Mouse (Mus musculus): Measurements from ENCODE around the gene Foxp1. TPM values are rescaled to one million over a fixed set of nuclear protein-coding genes. Genes with fewer than 3 reads are reported as not detected.

Foxp1 gene
- polyA plus RNA-seq, 1 experiment, result 17.7 TPM

GRCm38 (mm10) chr6:99350156-99350555 is 172.4 kb downstream of the Foxp1 start:
- H3ac ChIP-seq (ENCODE audit: control insufficient read depth, insufficient read length), result no peak overlapping the region
- no peak overlapping the region for H3K4me2 ChIP-seq (ENCODE audit: low read depth)
- TF ChIP-seq POLR2A (IDR thresholded peaks at IDR 0.05; ENCODE audit: insufficient read length, low read depth) (no peak), MYOD1 (IDR thresholded peaks at IDR 0.05; ENCODE audit: control insufficient read depth in 1 of 3, insufficient read length in 2 of 3, low read depth in 2 of 3) (no peak), E2F4 (IDR thresholded peaks at IDR 0.05; ENCODE audit: insufficient read depth) (no peak), MAX (IDR thresholded peaks at IDR 0.05; ENCODE audit: low read depth) (no peak), TCF12 (IDR thresholded peaks at IDR 0.05; ENCODE audit: insufficient read depth, poor library complexity, severe bottlenecking) (no peak), POLR2AphosphoS2 (IDR thresholded peaks at IDR 0.05; ENCODE audit: insufficient read length, low read depth) (no peak)
- H3K4me3 ChIP-seq, result no peak overlapping the region
- no peaks in the 10 kb centered on the region for H3K27me3 ChIP-seq (ENCODE audit: control insufficient read depth, insufficient read depth, insufficient read length)
- H3K36me3 ChIP-seq (ENCODE audit: control insufficient read depth, insufficient read depth), result no peaks in the 10 kb centered on the region
- no peaks in the 10 kb centered on the region for H3K79me2 ChIP-seq (ENCODE audit: control insufficient read depth, insufficient read depth)

- Histone ChIP-seq H3K4me2 (ENCODE audit: low read depth) (no peak overlapping the region), H3K79me2 (ENCODE audit: control insufficient read depth, insufficient read depth) (no peaks in the 10 kb centered on the region), H3K36me3 (ENCODE audit: control insufficient read depth, insufficient read depth) (no peaks in the 10 kb centered on the region), H3ac (ENCODE audit: control insufficient read depth, insufficient read length) (no peak overlapping the region), H3K4me3 (no peak overlapping the region), H3K27me3 (ENCODE audit: control insufficient read depth, insufficient read depth, insufficient read length) (no peaks in the 10 kb centered on the region)
- no peak for TF ChIP-seq CEBPB (IDR thresholded peaks at IDR 0.05; ENCODE audit: insufficient read depth, poor library complexity, severe bottlenecking)
- no peak for TF ChIP-seq USF1 (IDR thresholded peaks at IDR 0.05; ENCODE audit: low read depth)
- TF ChIP-seq POLR2A (IDR thresholded peaks at IDR 0.05; ENCODE audit: insufficient read length, low read depth), result no peak
- no peak for TF ChIP-seq MYOD1 (IDR thresholded peaks at IDR 0.05; ENCODE audit: control insufficient read depth in 1 of 3, insufficient read length in 2 of 3, low read depth in 2 of 3)
- no peak for TF ChIP-seq MYOG (IDR thresholded peaks at IDR 0.05; ENCODE audit: control insufficient read depth in 1 of 3, insufficient read depth in 1 of 3, insufficient read length in 2 of 3, low read depth in 2 of 3)
- no peak for TF ChIP-seq MAX (IDR thresholded peaks at IDR 0.05; ENCODE audit: low read depth)
- TF ChIP-seq E2F4 (IDR thresholded peaks at IDR 0.05; ENCODE audit: insufficient read depth), result no peak
- TF ChIP-seq POLR2AphosphoS2 (IDR thresholded peaks at IDR 0.05; ENCODE audit: insufficient read length, low read depth), result no peak
- TF ChIP-seq REST (IDR thresholded peaks at IDR 0.05; ENCODE audit: insufficient read depth, insufficient read length), result no peak
- TF ChIP-seq SRF (IDR thresholded peaks at IDR 0.05; ENCODE audit: control insufficient read depth, insufficient read length, low read depth), result no peak
- no peak for TF ChIP-seq TCF12 (IDR thresholded peaks at IDR 0.05; ENCODE audit: insufficient read depth, poor library complexity, severe bottlenecking)
- no peak for TF ChIP-seq TCF3 (IDR thresholded peaks at IDR 0.05; ENCODE audit: insufficient read length, low read depth)
Observed at GRCm38 (mm10) chr6:99347836-99348235, 174.7 kb downstream of the Foxp1 start.

- no peaks in the 10 kb centered on the region for H3K79me2 ChIP-seq (ENCODE audit: control insufficient read depth, insufficient read depth)
- TF ChIP-seq POLR2AphosphoS2 (IDR thresholded peaks at IDR 0.05; ENCODE audit: insufficient read length, low read depth) (no peak), MYOG (IDR thresholded peaks at IDR 0.05; ENCODE audit: control insufficient read depth in 1 of 3, insufficient read depth in 1 of 3, insufficient read length in 2 of 3, low read depth in 2 of 3) (no peak), CEBPB (IDR thresholded peaks at IDR 0.05; ENCODE audit: insufficient read depth, poor library complexity, severe bottlenecking) (no peak), TCF12 (IDR thresholded peaks at IDR 0.05; ENCODE audit: insufficient read depth, poor library complexity, severe bottlenecking) (no peak), USF1 (IDR thresholded peaks at IDR 0.05; ENCODE audit: low read depth) (no peak), E2F4 (IDR thresholded peaks at IDR 0.05; ENCODE audit: insufficient read depth) (no peak), MYOD1 (IDR thresholded peaks at IDR 0.05; ENCODE audit: control insufficient read depth in 1 of 3, insufficient read length in 2 of 3, low read depth in 2 of 3) (no peak), POLR2A (IDR thresholded peaks at IDR 0.05; ENCODE audit: insufficient read length, low read depth) (no peak), SRF (IDR thresholded peaks at IDR 0.05; ENCODE audit: control insufficient read depth, insufficient read length, low read depth) (no peak), TCF3 (IDR thresholded peaks at IDR 0.05; ENCODE audit: insufficient read length, low read depth) (no peak), REST (IDR thresholded peaks at IDR 0.05; ENCODE audit: insufficient read depth, insufficient read length) (no peak), MAX (IDR thresholded peaks at IDR 0.05; ENCODE audit: low read depth) (no peak)
- no peaks in the 10 kb centered on the region for H3K27me3 ChIP-seq (ENCODE audit: control insufficient read depth, insufficient read depth, insufficient read length)
- no peak overlapping the region for H3ac ChIP-seq (ENCODE audit: control insufficient read depth, insufficient read length)
- H3K4me3 ChIP-seq, result no peak overlapping the region
- no peak overlapping the region for H3K4me2 ChIP-seq (ENCODE audit: low read depth)
- H3K36me3 ChIP-seq (ENCODE audit: control insufficient read depth, insufficient read depth), result no peaks in the 10 kb centered on the region
Observed at GRCm38 (mm10) chr6:99344966-99345365, 177.6 kb downstream of the Foxp1 start.

GRCm38 (mm10) chr6:99344357-99344756 is 178.2 kb downstream of the Foxp1 start:
- no peaks in the 10 kb centered on the region for H3K36me3 ChIP-seq (ENCODE audit: control insufficient read depth, insufficient read depth)
- no peaks in the 10 kb centered on the region for H3K79me2 ChIP-seq (ENCODE audit: control insufficient read depth, insufficient read depth)
- no peak overlapping the region for H3ac ChIP-seq (ENCODE audit: control insufficient read depth, insufficient read length)
- H3K27me3 ChIP-seq (ENCODE audit: control insufficient read depth, insufficient read depth, insufficient read length), result no peaks in the 10 kb centered on the region
- no peak overlapping the region for H3K4me2 ChIP-seq (ENCODE audit: low read depth)
- H3K4me3 ChIP-seq, result no peak overlapping the region
- TF ChIP-seq POLR2A (IDR thresholded peaks at IDR 0.05; ENCODE audit: insufficient read length, low read depth) (no peak), SRF (IDR thresholded peaks at IDR 0.05; ENCODE audit: control insufficient read depth, insufficient read length, low read depth) (no peak), E2F4 (IDR thresholded peaks at IDR 0.05; ENCODE audit: insufficient read depth) (no peak), USF1 (IDR thresholded peaks at IDR 0.05; ENCODE audit: low read depth) (no peak), MYOG (IDR thresholded peaks at IDR 0.05; ENCODE audit: control insufficient read depth in 1 of 3, insufficient read depth in 1 of 3, insufficient read length in 2 of 3, low read depth in 2 of 3) (no peak)

GRCm38 (mm10) chr6:99343815-99344214 is 178.7 kb downstream of the Foxp1 start:
- TF ChIP-seq MYOD1 (IDR thresholded peaks at IDR 0.05; ENCODE audit: control insufficient read depth in 1 of 3, insufficient read length in 2 of 3, low read depth in 2 of 3) (no peak), CEBPB (IDR thresholded peaks at IDR 0.05; ENCODE audit: insufficient read depth, poor library complexity, severe bottlenecking) (peak; percentile 40; the same call in 1 of the 2 replicates)
- Histone ChIP-seq H3K4me2 (ENCODE audit: low read depth) (no peak overlapping the region), H3K79me2 (ENCODE audit: control insufficient read depth, insufficient read depth) (no peaks in the 10 kb centered on the region), H3K27me3 (ENCODE audit: control insufficient read depth, insufficient read depth, insufficient read length) (no peaks in the 10 kb centered on the region), H3K36me3 (ENCODE audit: control insufficient read depth, insufficient read depth) (no peaks in the 10 kb centered on the region), H3K4me3 (no peak overlapping the region), H3ac (ENCODE audit: control insufficient read depth, insufficient read length) (no peak overlapping the region)
